Mouse (Mus musculus) stomach, embryonic 16.5 days (tissue): Measurements from ENCODE around the gene Cd274. TPM values are rescaled to one million over a fixed set of nuclear protein-coding genes. Genes with fewer than 3 reads are reported as not detected.
"Not testable (repeated sequence)": the region's sequence is repeated elsewhere in the genome, so short reads cannot be mapped to it uniquely, and the experiment has no call there.

ENCODE experiments used
- ATAC-seq: fragments of 200-750 bp; cut with Nextera tagmentation; 2 replicates; pipeline ENCODE4 v1.8.0; 2017; ENCODE audit warnings: moderate number of reproducible peaks, moderate TSS enrichment; ENCODE audit not compliant: insufficient read depth, low FRiP score
- H3K27ac ChIP-seq: fragments of 300-500 bp; sonication (generic); 2 replicates; pipeline ENCODE4 v1.5.1; 2014; ENCODE audit warnings: low read length
- H3K27me3 ChIP-seq: fragments of 300-500 bp; sonication (generic); 2 replicates; pipeline ENCODE4 v1.6.1; 2014; ENCODE audit warnings: low read length, control low read depth, mixed read lengths; ENCODE audit not compliant: control insufficient read depth, insufficient read depth
- H3K36me3 ChIP-seq: fragments of 300-500 bp; sonication (generic); 2 replicates; pipeline ENCODE4 v1.6.1; 2014; ENCODE audit warnings: low read length; ENCODE audit not compliant: control insufficient read depth, insufficient read depth
- H3K4me1 ChIP-seq: fragments of 300-500 bp; sonication (generic); 2 replicates; pipeline ENCODE4 v1.6.1; 2014; ENCODE audit warnings: low read length, control low read depth, mixed read lengths; ENCODE audit not compliant: control insufficient read depth, insufficient read depth
- H3K4me2 ChIP-seq: fragments of 300-500 bp; sonication (generic); 2 replicates; pipeline ENCODE4 v1.6.1; 2014; ENCODE audit warnings: low read depth, low read length, mixed read lengths
- H3K4me3 ChIP-seq: fragments of 300-500 bp; sonication (generic); replicated peaks from 2 replicates; pipeline ENCODE4 v1.5.1; 2014; ENCODE audit warnings: mild to moderate bottlenecking, low read length
- H3K9ac ChIP-seq: fragments of 300-500 bp; sonication (generic); 2 replicates; pipeline ENCODE4 v1.6.1; 2014; ENCODE audit warnings: low read length
- H3K9me3 ChIP-seq: fragments of 300-500 bp; sonication (generic); replicated peaks from 2 replicates; pipeline ENCODE4 v1.6.1; 2016; ENCODE audit warnings: low read length, control low read depth; ENCODE audit not compliant: control insufficient read depth
- WGBS: fragments of 180-500 bp; shearing (Covaris S2); extraction: QIAGEN DNeasy Blood & Tissue Kit; methylation state at CpG from one replicate; pipeline ENCODE4 v1.1.7; 2014; 5-methylcytosine and 5-hydroxymethylcytosine counted together
- polyA plus RNA-seq: library from polyadenylated mRNA; unstranded; fragments of >200 nt; fragmentation: Nextera tagmentation; extraction: Ambion mirVana; gene quantifications from 2 replicates; pipeline ENCODE4 v1.2.1, GENCODE M21; 2015

The Cd274 gene
- polyA plus RNA-seq, 1 experiment from 2014 or later = 0.28 TPM

GRCm38 (mm10) chr19:29414513-29414912 lies 47.3 kb downstream of the Cd274 start:
- Histone ChIP-seq H3K4me2 (no peak overlapping the region), H3K4me3 (no peak overlapping the region), H3K27ac (no peak overlapping the region), H3K9ac (no peak overlapping the region), H3K4me1 (no peaks in the 10 kb centered on the region), H3K36me3 (no peaks in the 10 kb centered on the region), H3K27me3 (no peaks in the 10 kb centered on the region), H3K9me3 (no peaks in the 10 kb centered on the region)
- no peak for ATAC-seq
- WGBS = 88% methylated on average over 3 of the region's 3 CpGs

GRCm38 (mm10) chr19:29414917-29415316 lies 47.7 kb downstream of the Cd274 start:
- H3K4me3 ChIP-seq, H3K27me3 ChIP-seq, H3K4me2 ChIP-seq: not testable (repeated sequence)

DNA sequence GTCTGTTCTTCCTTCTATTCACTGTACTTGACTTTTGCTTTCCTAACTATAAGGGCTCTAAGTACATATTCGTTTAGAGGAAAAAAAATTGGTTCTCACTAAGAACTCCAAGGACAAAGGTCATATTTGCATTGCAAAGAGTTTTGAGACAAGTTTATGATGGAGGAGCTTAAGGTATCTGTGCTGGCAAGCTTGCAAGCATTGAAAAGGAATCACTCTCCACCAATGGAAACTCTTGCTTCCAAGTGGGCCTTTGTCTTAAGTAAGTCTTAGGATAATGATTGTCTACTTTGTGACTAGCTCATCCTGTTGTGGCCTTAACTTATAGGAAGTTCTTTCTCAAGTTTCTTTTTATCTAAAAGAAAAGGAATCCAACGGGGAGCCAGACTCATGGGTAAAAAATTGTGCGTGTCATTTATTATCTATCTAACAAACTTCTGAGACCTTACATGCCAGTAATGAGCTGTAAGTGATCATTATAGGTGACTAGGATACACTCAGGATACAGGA lies 49.2 kb downstream of the Cd274 start:
- Histone ChIP-seq H3K4me2 (no peak overlapping the region), H3K4me1 (no peaks in the 10 kb centered on the region), H3K27ac (no peak overlapping the region), H3K27me3 (no peaks in the 10 kb centered on the region), H3K9me3 (no peaks in the 10 kb centered on the region), H3K4me3 (no peak overlapping the region), H3K36me3 (no peaks in the 10 kb centered on the region), H3K9ac (no peak overlapping the region)
- 52% methylated on average over 3 of the region's 3 CpGs for WGBS
- no peak for ATAC-seq

More at GRCm38 (mm10) chr19:29414917-29415316, 47.7 kb downstream of the Cd274 start:
- not testable (repeated sequence) for H3K9me3 ChIP-seq, ATAC-seq, H3K36me3 ChIP-seq, H3K9ac ChIP-seq, H3K27ac ChIP-seq, H3K4me1 ChIP-seq

DNA sequence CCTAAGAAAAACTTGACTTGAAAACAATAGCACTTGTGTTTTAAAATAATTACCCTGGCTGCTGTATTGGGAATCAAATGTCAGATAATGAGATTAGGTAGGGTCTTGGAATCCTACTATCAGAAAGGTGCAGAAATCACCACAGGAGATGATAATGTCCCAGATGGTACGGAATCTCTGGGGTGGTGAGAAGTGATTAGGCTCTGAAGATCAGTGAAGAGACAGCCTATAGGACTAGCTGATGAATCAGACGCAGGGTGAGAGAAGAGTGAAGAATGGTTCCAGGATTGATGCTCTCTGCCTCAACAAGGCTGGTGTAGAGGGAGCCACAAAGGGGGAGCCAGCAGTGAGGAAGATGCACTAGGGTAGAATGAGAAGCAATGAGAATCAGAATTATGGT lies 49.9 kb downstream of the Cd274 start:
- Histone ChIP-seq H3K4me2 (no peak overlapping the region), H3K27ac (no peak overlapping the region), H3K9ac (no peak overlapping the region), H3K9me3 (no peaks in the 10 kb centered on the region), H3K4me1 (no peaks in the 10 kb centered on the region), H3K36me3 (no peaks in the 10 kb centered on the region), H3K27me3 (no peaks in the 10 kb centered on the region), H3K4me3 (no peak overlapping the region)
- no peak for ATAC-seq
- WGBS = 83% methylated on average over 2 of the region's 2 CpGs

DNA sequence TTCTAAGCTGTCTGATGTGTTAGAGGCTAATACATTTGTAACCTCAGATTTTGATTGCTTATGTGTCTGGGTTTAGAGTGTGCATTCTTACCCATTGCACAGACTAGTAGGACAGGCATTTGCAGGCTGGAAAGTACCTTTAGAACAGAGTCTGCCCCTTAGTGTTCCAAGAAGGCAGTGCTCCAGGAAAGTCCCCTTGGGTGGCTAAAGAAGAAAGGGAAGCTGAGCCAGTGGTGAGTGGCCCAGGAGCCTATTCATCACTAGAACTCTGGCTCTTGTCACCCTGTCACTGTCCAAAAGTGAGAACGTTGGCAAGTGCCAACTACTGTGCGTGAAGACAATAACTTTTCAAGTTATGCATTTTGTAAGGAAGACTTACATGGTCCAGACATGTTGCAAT lies 50.6 kb downstream of the Cd274 start:
- no peak overlapping the region for H3K4me3 ChIP-seq
- no peak overlapping the region for H3K9ac ChIP-seq
- no peaks in the 10 kb centered on the region for H3K9me3 ChIP-seq
- no peak for ATAC-seq
- no peak overlapping the region for H3K27ac ChIP-seq
- no peaks in the 10 kb centered on the region for H3K36me3 ChIP-seq
- 55% methylated on average over 2 of the region's 2 CpGs for WGBS
- H3K4me1 ChIP-seq = no peaks in the 10 kb centered on the region
- no peak overlapping the region for H3K4me2 ChIP-seq
- H3K27me3 ChIP-seq = no peaks in the 10 kb centered on the region

DNA sequence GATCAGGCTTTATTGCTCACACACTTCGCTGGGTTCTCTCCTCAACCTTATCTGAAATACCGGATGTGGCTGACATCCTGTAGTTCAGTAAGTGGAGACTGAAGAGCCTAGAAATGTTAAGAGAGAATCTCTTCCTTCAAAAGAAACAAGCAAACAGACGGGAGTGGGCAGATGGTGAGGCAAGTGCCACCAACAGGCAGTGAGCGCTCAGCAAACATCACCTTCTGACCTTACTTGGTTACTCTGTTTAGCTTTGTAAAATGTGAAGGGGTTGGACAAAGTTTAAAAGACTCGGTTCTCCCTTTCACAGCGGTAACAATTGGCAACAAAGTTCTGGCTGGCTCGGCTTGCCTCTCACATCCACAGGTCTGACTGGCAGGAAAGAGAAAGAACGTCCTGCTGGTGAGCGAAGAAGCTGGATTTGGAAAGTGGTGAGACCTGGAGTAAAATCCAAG lies 51.4 kb downstream of the Cd274 start:
- WGBS = 17% methylated on average over 9 of the region's 9 CpGs
- ATAC-seq = no peak
- Histone ChIP-seq H3K4me3 (no peak overlapping the region), H3K9ac (no peak overlapping the region), H3K9me3 (no peaks in the 10 kb centered on the region), H3K4me1 (no peaks in the 10 kb centered on the region), H3K4me2 (peak overlapping the region; percentile 5; the same call in 1 of the 2 replicates), H3K36me3 (no peaks in the 10 kb centered on the region), H3K27ac (peak overlapping the region; percentile 1; the same call in 1 of the 2 replicates), H3K27me3 (no peaks in the 10 kb centered on the region)

DNA sequence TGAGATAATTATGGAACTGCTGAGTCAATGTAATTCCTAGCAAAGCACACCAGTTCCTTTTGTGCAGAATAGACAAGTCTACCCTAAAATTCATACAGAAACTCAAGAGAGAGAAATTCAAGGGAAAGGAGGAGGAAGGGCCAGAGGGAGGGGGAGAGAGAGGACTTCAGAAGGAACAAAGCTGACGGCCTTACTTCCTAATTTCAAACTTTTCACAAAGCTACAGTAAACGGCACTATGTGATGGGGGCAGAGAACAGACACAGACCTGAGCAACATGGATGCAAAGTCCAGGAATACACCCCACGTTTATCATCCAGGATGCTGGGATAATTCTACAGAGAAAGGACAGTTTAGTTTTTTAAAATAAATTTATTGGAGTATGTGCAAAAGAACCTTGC lies 52.3 kb downstream of the Cd274 start:
- Histone ChIP-seq H3K36me3 (no peaks in the 10 kb centered on the region), H3K4me1 (no peaks in the 10 kb centered on the region), H3K9me3 (no peaks in the 10 kb centered on the region), H3K27ac (no peak overlapping the region), H3K4me2 (no peak overlapping the region), H3K27me3 (no peaks in the 10 kb centered on the region), H3K9ac (no peak overlapping the region), H3K4me3 (no peak overlapping the region)
- ATAC-seq = no peak
- WGBS = 50% methylated on average over 3 of the region's 3 CpGs

GRCm38 (mm10) chr19:29419946-29420345 lies 52.7 kb downstream of the Cd274 start:
- Histone ChIP-seq H3K4me2 (no peak overlapping the region), H3K27ac (no peak overlapping the region), H3K9ac (no peak overlapping the region), H3K4me3 (no peak overlapping the region), H3K9me3 (no peaks in the 10 kb centered on the region), H3K4me1 (no peaks in the 10 kb centered on the region), H3K36me3 (no peaks in the 10 kb centered on the region), H3K27me3 (no peaks in the 10 kb centered on the region)
- no peak for ATAC-seq

GRCm38 (mm10) chr19:29420397-29420796 lies 53.1 kb downstream of the Cd274 start:
- Histone ChIP-seq H3K9me3 (no peaks in the 10 kb centered on the region), H3K27ac (no peak overlapping the region), H3K4me2 (no peak overlapping the region), H3K36me3 (no peaks in the 10 kb centered on the region), H3K9ac (no peak overlapping the region), H3K4me1 (no peaks in the 10 kb centered on the region), H3K4me3 (no peak overlapping the region), H3K27me3 (no peaks in the 10 kb centered on the region)
- ATAC-seq = no peak
- whole genome bisulfite sequencing = 72% methylated on average over 8 of the region's 8 CpGs
